Mouse (Mus musculus) adrenal gland, postnatal 36 days (tissue): ENCODE data around the gene Eef1a1. TPM values are rescaled to one million over a fixed set of nuclear protein-coding genes. Genes with fewer than 3 reads are reported as not detected.
A peak's percentile ranks its signal among the peaks of the same experiment; 100 is the strongest.
"Not testable (repeated sequence)": the region's sequence is repeated elsewhere in the genome, so short reads cannot be mapped to it uniquely, and the experiment has no call there.

Source experiments
- DNase-seq, 2 experiments: peaks; one replicate each; pipeline ENCODE4 v3.0.0; 2021; ENCODE audit warnings: mixed read lengths in 1 of 2
- long read RNA-seq, 2 experiments: library from polyadenylated mRNA; stranded (forward); transcript quantifications; one replicate each; pipeline ENCODE4 v2.0.0; 2021; ENCODE audit warnings: borderline sequencing depth in 2 of 2
- total RNA-seq, 2 experiments: library from RNA; stranded (reverse); gene quantifications; 2 replicates each; pipeline ENCODE4 v1.2.3; 2021

The Eef1a1 gene
- total RNA-seq = 1,000 to 10,000 TPM; 6,718 to 6,967 TPM
- long read RNA-seq, experiment 1, transcript Eef1a1-201 (8 exons, 1,794 nt) = major isoform, 1,049 of 1,414 reads
- long read RNA-seq, experiment 1, partial matches to known transcripts = 349 of 1,414 reads
- long read RNA-seq, experiment 1, other reads (novel, unspliced or antisense) = 15 of 1,414 reads
- long read RNA-seq, experiment 2, transcript Eef1a1-201 (8 exons, 1,794 nt) = major isoform, 374 of 468 reads
- long read RNA-seq, experiment 2, partial matches to known transcripts = 87 of 468 reads
- long read RNA-seq, experiment 2, other reads (novel, unspliced or antisense) = 7 of 468 reads

GRCm38 (mm10) chr9:78488890-78489420 lies at the start of gene Eef1a1:
Gene Eef1a1 (minus strand): TSS chr9:78489151.
- DNase-seq = peak; percentile 76 to 88

DNA sequence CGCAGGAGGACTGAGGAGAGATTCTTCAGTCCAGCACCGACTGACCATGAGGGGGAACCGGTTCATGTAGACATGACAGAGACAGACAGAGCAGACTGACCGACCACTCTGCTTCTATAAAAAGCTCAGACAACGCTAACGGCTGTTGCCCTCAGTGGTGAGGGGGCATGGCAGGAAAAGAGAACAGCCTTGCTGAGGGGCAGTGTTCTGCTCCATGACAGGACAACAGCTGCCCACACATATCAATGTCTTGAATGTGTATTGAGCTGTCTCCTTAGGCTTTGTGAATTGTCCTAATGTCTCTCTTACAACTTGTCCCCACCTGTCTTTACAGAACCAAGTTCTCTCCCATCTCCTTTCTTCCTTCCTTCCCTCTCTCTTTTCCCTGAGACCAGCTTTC lies 49.5 kb upstream of the Eef1a1 start:
- DNase-seq = no peak

- no peak for DNase-seq
These were observed 48.4 kb upstream of the Eef1a1 start for GRCm38 (mm10) chr9:78537154-78537873.

DNA sequence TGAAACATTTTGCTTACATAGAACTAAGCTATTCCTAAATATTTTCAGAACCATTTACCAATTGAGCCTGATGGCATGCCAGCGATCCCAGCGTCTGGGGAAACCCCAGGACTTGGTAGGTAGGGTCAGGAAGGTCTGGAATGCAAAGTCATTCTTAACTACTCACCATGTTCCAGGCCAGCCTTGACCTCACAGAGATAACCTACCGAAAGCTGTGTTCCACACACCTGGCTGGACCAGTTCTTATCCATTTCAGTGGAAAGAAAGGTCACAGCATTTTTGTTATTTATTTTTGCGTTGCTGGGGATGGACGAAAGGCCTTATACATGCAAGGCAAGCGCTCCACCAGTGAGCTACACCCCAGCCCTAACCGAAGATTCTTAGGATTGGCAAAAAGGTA lies 45.7 kb upstream of the Eef1a1 start:
- DNase-seq = no peak

- DNase-seq = peak in 1 of 2 experiments; percentile 31
These were observed 44.5 kb upstream of the Eef1a1 start for GRCm38 (mm10) chr9:78533296-78533935.

GRCm38 (mm10) chr9:78532341-78532819 lies 43.4 kb upstream of the Eef1a1 start:
- no peak for DNase-seq

DNA sequence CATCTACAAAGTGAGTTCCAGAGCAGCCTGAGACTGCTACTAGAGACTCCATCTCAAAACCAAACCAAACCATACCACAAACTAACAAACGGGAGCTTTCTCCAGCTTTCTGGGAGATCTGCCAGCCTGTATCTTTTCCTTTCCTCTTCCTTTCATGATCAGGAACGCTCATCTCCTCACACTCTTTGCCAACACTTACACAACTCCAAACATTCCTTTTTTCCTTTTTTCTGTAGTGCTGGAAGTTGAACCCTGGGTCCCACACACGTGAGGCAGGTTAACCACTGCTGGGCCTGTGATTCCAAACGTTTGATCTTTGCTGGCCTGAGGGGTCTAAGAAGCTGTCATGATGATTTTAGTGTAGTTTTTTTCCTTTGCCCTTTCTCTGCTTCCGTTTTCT lies 42.9 kb upstream of the Eef1a1 start:
- DNase-seq = no peak

GRCm38 (mm10) chr9:78527767-78528381 lies 38.9 kb upstream of the Eef1a1 start:
- DNase-seq = peak; percentile 84 to 90

DNA sequence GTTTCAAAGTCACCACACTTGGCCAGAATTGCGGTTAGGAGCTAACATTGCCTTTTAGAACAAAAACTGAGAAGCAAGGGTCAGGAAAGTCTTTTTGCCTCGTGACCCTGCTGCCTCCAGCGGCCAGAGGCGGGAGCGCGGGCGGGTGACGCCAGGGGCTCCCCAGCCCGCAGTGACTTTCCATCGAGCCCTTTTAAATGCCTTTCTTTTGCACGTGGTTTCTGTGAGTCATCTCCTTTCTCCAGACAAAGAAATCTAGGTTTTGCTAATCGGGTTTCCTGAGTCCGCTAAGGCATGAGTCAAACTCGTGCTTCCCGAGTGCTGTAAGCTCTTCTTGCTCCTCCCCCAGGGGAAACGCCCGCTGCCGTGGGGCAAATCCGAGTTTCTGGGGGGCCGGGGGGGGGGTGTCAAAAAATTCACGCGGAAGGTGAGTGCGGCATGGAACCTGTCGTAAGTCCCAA lies 38.4 kb upstream of the Eef1a1 start:
- peak; percentile 90 to 94 for DNase-seq

- DNase-seq = peak in 1 of 2 experiments; percentile 40
These were observed 37.3 kb upstream of the Eef1a1 start for GRCm38 (mm10) chr9:78526206-78526605.

- no peak for DNase-seq
These were observed 36.6 kb upstream of the Eef1a1 start for GRCm38 (mm10) chr9:78525451-78526135.

GRCm38 (mm10) chr9:78521689-78522088 lies 32.7 kb upstream of the Eef1a1 start:
- peak; percentile 30 to 42 for DNase-seq

DNA sequence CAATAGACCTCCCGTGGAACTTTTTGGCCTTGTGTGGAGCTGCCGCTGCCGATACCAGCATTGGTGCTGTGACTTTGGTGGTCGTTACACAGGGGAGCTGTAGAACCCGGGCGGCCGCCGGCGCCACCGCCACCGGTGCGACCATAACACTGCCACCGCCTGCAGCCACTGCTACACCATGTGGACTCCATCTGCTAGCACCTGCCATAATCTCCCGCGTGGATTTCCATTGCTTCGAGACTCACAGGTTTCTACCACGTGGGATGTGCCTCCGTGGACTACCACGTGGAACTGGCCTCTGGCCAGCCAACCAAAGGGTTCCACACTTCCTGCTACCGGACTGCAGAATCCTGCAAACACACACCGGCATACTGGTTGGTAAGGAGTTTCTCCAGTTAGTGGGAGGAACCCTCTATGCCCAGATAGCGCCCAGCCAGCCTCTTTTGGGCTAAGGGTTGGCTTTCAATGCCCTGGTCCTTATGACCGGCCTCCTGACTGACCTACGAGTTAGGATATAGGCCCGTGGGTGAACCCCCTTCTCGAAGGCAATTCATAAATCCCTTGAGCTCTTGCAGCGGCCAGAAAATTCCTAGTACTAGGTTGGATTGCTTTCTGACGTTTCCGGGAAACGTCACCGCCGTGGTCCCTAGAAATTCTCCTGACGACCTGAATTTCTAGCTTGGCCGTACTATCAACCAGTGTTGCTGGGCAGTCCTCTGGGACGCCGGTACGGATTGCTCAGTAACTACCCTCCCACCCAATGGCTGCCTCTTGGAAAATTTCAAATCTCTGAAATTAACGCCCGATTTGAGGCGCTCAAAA lies 32.0 kb upstream of the Eef1a1 start:
- peak; percentile 68 to 77 for DNase-seq

GRCm38 (mm10) chr9:78520127-78520779 lies 31.3 kb upstream of the Eef1a1 start:
- DNase-seq = peak; percentile 56 to 63

- DNase-seq = not testable (repeated sequence)
These were observed 28.3 kb upstream of the Eef1a1 start for GRCm38 (mm10) chr9:78517237-78517636.

DNA sequence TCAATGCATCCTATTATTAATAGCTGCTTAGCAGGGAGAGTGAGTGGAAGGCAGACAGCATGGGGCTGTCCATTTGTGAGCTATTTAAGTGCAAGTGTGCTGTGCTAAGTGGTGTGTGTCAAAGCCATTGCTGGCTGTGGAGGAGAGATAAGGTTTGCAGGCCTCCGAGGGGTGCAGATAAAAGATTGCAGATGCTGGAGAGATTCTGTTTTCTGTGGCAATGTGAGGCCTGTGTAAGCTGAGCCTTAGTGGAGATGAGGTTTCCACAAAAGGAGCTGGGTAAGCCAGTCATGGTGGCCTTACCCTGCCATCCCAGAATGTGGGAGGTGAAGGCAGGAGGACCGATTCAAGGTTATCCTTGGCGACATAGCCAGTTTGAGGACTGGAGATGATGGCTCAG lies 27.2 kb upstream of the Eef1a1 start:
- DNase-seq = no peak

- no peak for DNase-seq
These were observed 25.7 kb upstream of the Eef1a1 start for GRCm38 (mm10) chr9:78514681-78515080.

- DNase-seq = peak; percentile 36 to 41
These were observed 25.0 kb upstream of the Eef1a1 start for GRCm38 (mm10) chr9:78513776-78514500.

DNA sequence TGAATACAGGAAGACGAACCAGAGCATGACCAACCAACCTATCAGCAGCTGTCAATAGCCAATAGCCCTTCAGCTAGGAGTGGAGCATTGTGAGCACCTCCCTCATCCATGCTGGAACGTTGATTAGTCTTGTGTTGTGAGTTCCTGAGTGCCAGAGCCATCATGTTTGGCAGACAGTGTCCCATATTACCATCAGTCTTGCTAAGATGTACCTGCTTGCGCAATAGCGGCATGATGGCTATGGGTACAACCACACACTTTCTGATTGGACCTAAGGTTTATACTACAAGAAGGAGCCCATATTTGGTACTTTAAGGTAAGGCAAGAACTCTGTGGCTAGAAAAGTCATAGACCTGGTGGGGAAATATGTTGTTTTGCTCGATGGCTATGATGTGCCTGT lies 22.8 kb upstream of the Eef1a1 start:
- no peak for DNase-seq
